Mouse (Mus musculus) E14TG2a.4 (cell line): Measurements from ENCODE around the gene Riok1.

Experiments used
- CTCF ChIP-seq: conservative IDR thresholded peaks from 2 replicates; pipeline ENCODE4 v1.5.1; 2014; ENCODE audit warnings: low read length
- NANOG ChIP-seq: IDR thresholded peaks from 2 replicates; pipeline ENCODE4 v1.6.1; 2014; ENCODE audit warnings: borderline replicate concordance, low read length, mixed read lengths
- POU5F1 ChIP-seq: IDR thresholded peaks from 2 replicates; pipeline ENCODE4 v1.6.1; 2014; ENCODE audit warnings: low read length, borderline replicate concordance

DNA sequence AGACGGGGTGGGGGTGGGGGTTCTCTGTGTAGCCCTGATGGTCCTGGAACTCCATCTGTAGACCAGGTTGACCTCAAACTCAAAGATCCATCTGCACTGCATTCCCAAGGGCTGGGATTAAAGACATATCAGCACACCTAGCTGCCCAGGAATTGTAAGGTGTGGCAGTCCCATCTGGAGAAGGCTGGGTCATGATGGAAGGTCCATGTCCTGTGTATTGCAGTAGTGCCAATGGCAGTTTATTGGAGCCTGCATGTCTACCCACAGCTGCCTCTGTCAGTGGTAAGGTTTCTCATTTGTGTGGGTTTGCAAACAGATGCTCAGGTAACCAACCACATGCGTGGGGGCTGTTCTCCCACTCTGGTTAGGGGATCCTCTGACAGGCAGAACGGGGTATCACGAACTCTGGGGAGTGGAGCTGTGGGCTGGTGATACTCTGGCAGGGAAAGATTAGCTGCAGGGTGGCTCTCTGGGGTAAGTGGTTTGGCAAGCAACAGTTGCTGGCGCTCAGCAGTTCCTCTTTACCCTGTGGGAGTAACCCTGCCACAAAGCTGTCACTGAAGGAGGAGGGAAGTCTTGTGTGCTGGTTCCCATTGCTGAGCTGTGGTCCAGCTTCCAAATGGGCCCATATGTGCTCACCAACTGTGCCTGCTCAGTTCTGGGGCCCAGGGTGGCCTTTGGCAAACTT is 26.9 kb upstream of the Riok1 start:
- TF ChIP-seq CTCF (no peak), POU5F1 (no peak), NANOG (no peak)
